Mouse (Mus musculus): ENCODE measurements around the gene Gm5269. TPM values are rescaled to one million over a fixed set of nuclear protein-coding genes. Genes with fewer than 3 reads are reported as not detected.

The Gm5269 gene
- polyA plus RNA-seq, 1 experiment from 2014 or later, result not detected

GRCm38 (mm10) chr1:45919752-45920151 is 29.7 kb upstream of the Gm5269 start:
- no peaks in the 10 kb centered on the region for H3K27me3 ChIP-seq (ENCODE audit: control insufficient read depth, insufficient read depth, low read depth, low read length)
- H3K4me1 ChIP-seq (ENCODE audit: control insufficient read depth, insufficient read depth, low read length), result no peaks in the 10 kb centered on the region
- no peaks in the 10 kb centered on the region for H3K9me3 ChIP-seq (replicated peaks; ENCODE audit: control insufficient read depth, low read length, poor library complexity, severe bottlenecking)
- no peak overlapping the region for H3K27ac ChIP-seq (ENCODE audit: low read length)
- H3K4me2 ChIP-seq (ENCODE audit: low read length), result no peak overlapping the region
- H3K4me3 ChIP-seq (ENCODE audit: low read depth, low read length), result no peak overlapping the region
- 91% methylated on average over 1 of the region's 1 CpGs for WGBS
- H3K9ac ChIP-seq (ENCODE audit: low read depth, low read length), result no peak overlapping the region
- no peak for ATAC-seq
- H3K36me3 ChIP-seq (ENCODE audit: control insufficient read depth, insufficient read depth, low read length), result no peaks in the 10 kb centered on the region

DNA sequence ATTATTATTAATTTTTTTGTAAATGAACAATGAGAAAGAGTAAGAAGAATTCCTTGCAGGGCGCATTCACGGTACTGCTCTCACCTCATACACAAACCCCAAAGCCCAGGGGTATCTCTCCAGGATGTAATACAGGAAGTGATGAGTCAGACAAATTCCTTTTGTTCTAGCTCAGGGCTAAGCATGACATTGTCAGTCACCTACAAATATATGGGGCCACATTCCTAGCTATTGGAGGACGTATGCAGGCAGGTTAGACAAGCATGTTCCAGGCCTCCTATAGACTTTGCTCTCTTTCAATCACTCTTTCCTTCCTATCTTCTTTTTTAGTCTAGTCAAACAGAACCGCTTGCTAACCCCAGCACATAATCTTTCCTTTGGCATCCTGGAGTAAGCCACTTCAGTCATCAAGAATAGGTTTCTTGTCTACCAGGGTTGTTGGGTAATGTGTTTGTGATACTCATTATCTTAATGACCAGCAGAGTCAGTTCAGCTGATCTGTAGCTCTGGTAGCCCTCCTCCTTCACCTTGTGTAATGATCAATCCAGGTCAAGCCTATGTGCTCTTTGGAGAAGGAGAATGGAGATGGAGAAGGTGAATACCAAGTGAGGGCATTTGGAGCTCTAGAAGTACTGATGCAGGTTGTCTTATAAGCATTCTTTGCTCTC is 27.2 kb upstream of the Gm5269 start:
- no peak overlapping the region for H3K9ac ChIP-seq (ENCODE audit: low read depth, low read length)
- H3K4me3 ChIP-seq (ENCODE audit: low read depth, low read length), result no peak overlapping the region
- H3K27me3 ChIP-seq (ENCODE audit: control insufficient read depth, insufficient read depth, low read depth, low read length), result no peaks in the 10 kb centered on the region
- H3K4me1 ChIP-seq (ENCODE audit: control insufficient read depth, insufficient read depth, low read length), result no peaks in the 10 kb centered on the region
- no peaks in the 10 kb centered on the region for H3K9me3 ChIP-seq (replicated peaks; ENCODE audit: control insufficient read depth, low read length, poor library complexity, severe bottlenecking)
- no peak overlapping the region for H3K4me2 ChIP-seq (ENCODE audit: low read length)
- H3K36me3 ChIP-seq (ENCODE audit: control insufficient read depth, insufficient read depth, low read length), result no peaks in the 10 kb centered on the region
- H3K27ac ChIP-seq (ENCODE audit: low read length), result no peak overlapping the region
- 90% methylated on average over 4 of the region's 4 CpGs for WGBS
- ATAC-seq, result no peak

DNA sequence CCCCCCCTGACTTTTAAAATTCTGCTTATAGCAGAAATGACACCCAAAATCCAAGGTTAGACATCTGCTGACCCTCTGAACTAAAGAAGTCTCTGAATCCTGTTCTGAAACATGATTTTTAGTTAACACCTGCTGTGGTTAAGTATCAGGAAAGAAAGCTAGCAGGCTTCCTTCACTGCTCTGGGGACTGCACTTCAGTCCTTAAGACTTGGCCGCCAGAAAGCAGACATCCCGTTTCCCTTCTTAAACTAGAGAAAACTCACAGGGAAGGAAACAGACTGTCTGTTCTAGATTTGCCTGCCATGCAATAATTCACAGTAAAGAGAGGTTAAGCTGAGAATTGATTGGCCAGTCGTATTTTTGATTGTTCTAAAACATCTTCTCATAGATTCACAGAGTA is 26.1 kb upstream of the Gm5269 start:
- H3K27ac ChIP-seq (ENCODE audit: low read length), result no peak overlapping the region
- WGBS, result 83% methylated on average over 3 of the region's 3 CpGs
- ATAC-seq, result no peak
- no peak overlapping the region for H3K4me3 ChIP-seq (ENCODE audit: low read depth, low read length)
- no peaks in the 10 kb centered on the region for H3K36me3 ChIP-seq (ENCODE audit: control insufficient read depth, insufficient read depth, low read length)
- H3K4me1 ChIP-seq (ENCODE audit: control insufficient read depth, insufficient read depth, low read length), result no peaks in the 10 kb centered on the region
- no peaks in the 10 kb centered on the region for H3K27me3 ChIP-seq (ENCODE audit: control insufficient read depth, insufficient read depth, low read depth, low read length)
- no peak overlapping the region for H3K4me2 ChIP-seq (ENCODE audit: low read length)
- no peaks in the 10 kb centered on the region for H3K9me3 ChIP-seq (replicated peaks; ENCODE audit: control insufficient read depth, low read length, poor library complexity, severe bottlenecking)
- no peak overlapping the region for H3K9ac ChIP-seq (ENCODE audit: low read depth, low read length)

DNA sequence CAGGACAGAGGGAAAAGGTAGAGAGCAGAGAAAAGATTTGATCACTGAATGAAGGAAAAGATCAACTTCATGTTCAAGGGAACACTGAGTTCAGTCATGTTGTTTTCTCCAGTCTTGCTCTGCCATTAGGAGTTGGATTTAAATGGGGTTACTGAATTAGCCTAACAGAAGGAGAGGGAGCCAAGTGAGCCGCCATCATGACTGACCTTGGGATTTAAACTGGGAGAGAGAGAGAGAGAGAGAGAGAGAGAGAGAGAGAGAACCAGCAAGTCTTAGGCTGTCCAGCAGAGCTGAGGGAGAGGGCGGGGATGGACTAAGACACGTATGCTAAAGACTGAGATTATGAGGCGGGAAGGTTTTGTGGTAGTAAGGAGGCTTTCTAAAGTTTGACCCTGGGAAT is 24.2 kb upstream of the Gm5269 start:
- H3K4me3 ChIP-seq (ENCODE audit: low read depth, low read length), result no peak overlapping the region
- H3K9ac ChIP-seq (ENCODE audit: low read depth, low read length), result no peak overlapping the region
- no peak overlapping the region for H3K27ac ChIP-seq (ENCODE audit: low read length)
- H3K9me3 ChIP-seq (replicated peaks; ENCODE audit: control insufficient read depth, low read length, poor library complexity, severe bottlenecking), result no peaks in the 10 kb centered on the region
- H3K36me3 ChIP-seq (ENCODE audit: control insufficient read depth, insufficient read depth, low read length), result no peaks in the 10 kb centered on the region
- H3K4me1 ChIP-seq (ENCODE audit: control insufficient read depth, insufficient read depth, low read length), result no peaks in the 10 kb centered on the region
- no peaks in the 10 kb centered on the region for H3K27me3 ChIP-seq (ENCODE audit: control insufficient read depth, insufficient read depth, low read depth, low read length)
- no peak for ATAC-seq
- WGBS, result 90% methylated on average over 4 of the region's 4 CpGs
- no peak overlapping the region for H3K4me2 ChIP-seq (ENCODE audit: low read length)

GRCm38 (mm10) chr1:45905107-45905821 is 15.2 kb upstream of the Gm5269 start:
- H3K36me3 ChIP-seq (ENCODE audit: control insufficient read depth, insufficient read depth, low read length), result no peaks in the 10 kb centered on the region
- H3K9me3 ChIP-seq (replicated peaks; ENCODE audit: control insufficient read depth, low read length, poor library complexity, severe bottlenecking), result no peaks in the 10 kb centered on the region
- no peak overlapping the region for H3K4me3 ChIP-seq (ENCODE audit: low read depth, low read length)
- no peak overlapping the region for H3K9ac ChIP-seq (ENCODE audit: low read depth, low read length)
- no peaks in the 10 kb centered on the region for H3K27me3 ChIP-seq (ENCODE audit: control insufficient read depth, insufficient read depth, low read depth, low read length)
- no peak overlapping the region for H3K4me2 ChIP-seq (ENCODE audit: low read length)
- no peak overlapping the region for H3K27ac ChIP-seq (ENCODE audit: low read length)
- 13% methylated on average over 5 of the region's 5 CpGs for WGBS
- H3K4me1 ChIP-seq (ENCODE audit: control insufficient read depth, insufficient read depth, low read length), result no peaks in the 10 kb centered on the region
- ATAC-seq, result peak; percentile 79

- Histone ChIP-seq H3K36me3 (ENCODE audit: control insufficient read depth, insufficient read depth, low read length) (no peaks in the 10 kb centered on the region), H3K4me1 (ENCODE audit: control insufficient read depth, insufficient read depth, low read length) (no peaks in the 10 kb centered on the region), H3K27ac (ENCODE audit: low read length) (no peak overlapping the region), H3K9me3 (replicated peaks; ENCODE audit: control insufficient read depth, low read length, poor library complexity, severe bottlenecking) (no peaks in the 10 kb centered on the region), H3K27me3 (ENCODE audit: control insufficient read depth, insufficient read depth, low read depth, low read length) (no peaks in the 10 kb centered on the region), H3K4me3 (ENCODE audit: low read depth, low read length) (no peak overlapping the region), H3K9ac (ENCODE audit: low read depth, low read length) (no peak overlapping the region), H3K4me2 (ENCODE audit: low read length) (no peak overlapping the region)
- no peak for ATAC-seq
- WGBS, result 87% methylated on average over 3 of the region's 3 CpGs
Measured at GRCm38 (mm10) chr1:45904161-45904560, 14.1 kb upstream of the Gm5269 start.

GRCm38 (mm10) chr1:45898044-45898443 is 8.0 kb upstream of the Gm5269 start:
- Histone ChIP-seq H3K4me1 (ENCODE audit: control insufficient read depth, insufficient read depth, low read length) (no peaks in the 10 kb centered on the region), H3K36me3 (ENCODE audit: control insufficient read depth, insufficient read depth, low read length) (no peaks in the 10 kb centered on the region), H3K4me3 (ENCODE audit: low read depth, low read length) (no peak overlapping the region), H3K27me3 (ENCODE audit: control insufficient read depth, insufficient read depth, low read depth, low read length) (no peaks in the 10 kb centered on the region), H3K4me2 (ENCODE audit: low read length) (no peak overlapping the region), H3K9ac (ENCODE audit: low read depth, low read length) (no peak overlapping the region), H3K9me3 (replicated peaks; ENCODE audit: control insufficient read depth, low read length, poor library complexity, severe bottlenecking) (no peaks in the 10 kb centered on the region), H3K27ac (ENCODE audit: low read length) (no peak overlapping the region)
- WGBS, result 58% methylated on average over 1 of the region's 1 CpGs
- ATAC-seq, result no peak

GRCm38 (mm10) chr1:45894168-45894912 is 4.3 kb upstream of the Gm5269 start:
- H3K4me1 ChIP-seq (ENCODE audit: control insufficient read depth, insufficient read depth, low read length), result no peaks in the 10 kb centered on the region
- H3K9me3 ChIP-seq (replicated peaks; ENCODE audit: control insufficient read depth, low read length, poor library complexity, severe bottlenecking), result no peaks in the 10 kb centered on the region
- 93% methylated on average over 6 of the region's 6 CpGs for WGBS
- ATAC-seq, result no peak
- H3K36me3 ChIP-seq (ENCODE audit: control insufficient read depth, insufficient read depth, low read length), result no peaks in the 10 kb centered on the region
- H3K4me3 ChIP-seq (ENCODE audit: low read depth, low read length), result no peak overlapping the region
- H3K4me2 ChIP-seq (ENCODE audit: low read length), result no peak overlapping the region
- no peak overlapping the region for H3K9ac ChIP-seq (ENCODE audit: low read depth, low read length)
- no peak overlapping the region for H3K27ac ChIP-seq (ENCODE audit: low read length)
- H3K27me3 ChIP-seq (ENCODE audit: control insufficient read depth, insufficient read depth, low read depth, low read length), result no peaks in the 10 kb centered on the region

DNA sequence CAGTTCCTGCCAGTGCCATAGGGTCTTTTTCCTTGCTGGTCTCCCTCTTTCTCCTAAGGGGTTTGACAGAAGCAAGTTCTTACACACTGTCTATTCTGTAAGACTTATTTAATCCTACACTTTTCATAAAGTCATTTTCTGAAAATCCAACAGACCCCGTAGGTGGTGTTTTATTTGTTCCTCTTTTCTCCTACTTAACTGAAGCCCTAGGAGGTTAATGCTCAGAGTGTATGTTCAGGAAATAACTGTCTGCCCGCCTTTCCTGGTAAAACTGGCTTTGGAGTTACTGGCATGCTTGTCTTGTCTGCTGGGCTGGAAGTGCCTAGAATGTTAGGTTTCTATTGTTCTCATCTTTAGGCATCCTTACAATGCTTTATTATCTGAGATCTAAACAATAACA is 1.9 kb upstream of the Gm5269 start:
- no peak overlapping the region for H3K4me3 ChIP-seq (ENCODE audit: low read depth, low read length)
- WGBS, result 78% methylated on average over 2 of the region's 2 CpGs
- H3K4me2 ChIP-seq (ENCODE audit: low read length), result no peak overlapping the region
- H3K9ac ChIP-seq (ENCODE audit: low read depth, low read length), result no peak overlapping the region
- no peaks in the 10 kb centered on the region for H3K36me3 ChIP-seq (ENCODE audit: control insufficient read depth, insufficient read depth, low read length)
- ATAC-seq, result no peak
- H3K9me3 ChIP-seq (replicated peaks; ENCODE audit: control insufficient read depth, low read length, poor library complexity, severe bottlenecking), result no peaks in the 10 kb centered on the region
- H3K4me1 ChIP-seq (ENCODE audit: control insufficient read depth, insufficient read depth, low read length), result no peaks in the 10 kb centered on the region
- H3K27ac ChIP-seq (ENCODE audit: low read length), result no peak overlapping the region
- H3K27me3 ChIP-seq (ENCODE audit: control insufficient read depth, insufficient read depth, low read depth, low read length), result no peaks in the 10 kb centered on the region

Measured in midbrain, embryonic 16.5 days (tissue).